Mouse (Mus musculus) brain, embryonic 14.5 days (tissue): ENCODE measurements around the gene Acox1.

Experiments used
- CTCF ChIP-seq: fragments of 200-500 bp; IDR thresholded peaks from 2 replicates; pipeline ENCODE4 v1.5.1; 2012; ENCODE audit warnings: inconsistent platforms, mild to moderate bottlenecking, moderate library complexity, borderline replicate concordance; ENCODE audit not compliant: insufficient read depth, insufficient read length; ENCODE audit errors: extremely low read depth
- POLR2A ChIP-seq: fragments of 200-500 bp; IDR thresholded peaks from 2 replicates; pipeline ENCODE4 v1.6.1; 2012; ENCODE audit warnings: mild to moderate bottlenecking, inconsistent platforms, borderline replicate concordance; ENCODE audit not compliant: poor library complexity, insufficient read depth, insufficient read length, severe bottlenecking; ENCODE audit errors: extremely low read depth

DNA sequence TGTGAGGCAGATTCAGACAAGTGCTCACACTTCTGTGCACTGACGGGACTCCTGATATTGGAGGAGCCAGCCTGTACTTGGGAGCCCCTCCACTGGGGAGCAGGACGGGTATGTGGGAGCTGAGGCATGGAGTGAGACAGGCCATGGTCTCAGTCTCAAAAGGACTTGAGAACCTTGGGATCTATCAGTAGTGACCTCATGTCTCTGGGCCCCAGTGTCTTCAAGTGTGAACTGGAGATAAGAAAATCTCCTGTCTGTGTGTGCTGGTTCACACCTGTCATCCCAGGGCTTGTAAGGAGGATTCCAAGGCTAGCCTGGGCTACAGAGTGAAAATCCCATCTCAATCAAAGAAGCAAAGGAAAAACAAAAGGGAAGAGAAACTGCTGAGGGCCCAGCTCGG lies 55.4 kb downstream of the Acox1 start:
- TF ChIP-seq CTCF, result no peak
- TF ChIP-seq POLR2A, result no peak
